Mouse (Mus musculus) gonadal fat pad, adult 2 months (tissue): ENCODE results near the gene Cracr2a. TPM values are rescaled to one million over a fixed set of nuclear protein-coding genes. Genes with fewer than 3 reads are reported as not detected.
"Not testable (repeated sequence)": the region's sequence is repeated elsewhere in the genome, so short reads cannot be mapped to it uniquely, and the experiment has no call there.

Experiments
- DNase-seq: peaks from one replicate; pipeline ENCODE4 v3.0.0-alpha.2; 2012; ENCODE audit warnings: low read depth
- polyA plus RNA-seq: library from polyadenylated mRNA; depleted of rRNA; stranded (reverse); fragments of >200 nt; gene quantifications from 2 replicates; pipeline ENCODE4 v1.2.3, GENCODE M21; 2012; rRNA removed

Gene Cracr2a
- 0.49 and 0.70 TPM in 2 replicates for polyA plus RNA-seq

DNA sequence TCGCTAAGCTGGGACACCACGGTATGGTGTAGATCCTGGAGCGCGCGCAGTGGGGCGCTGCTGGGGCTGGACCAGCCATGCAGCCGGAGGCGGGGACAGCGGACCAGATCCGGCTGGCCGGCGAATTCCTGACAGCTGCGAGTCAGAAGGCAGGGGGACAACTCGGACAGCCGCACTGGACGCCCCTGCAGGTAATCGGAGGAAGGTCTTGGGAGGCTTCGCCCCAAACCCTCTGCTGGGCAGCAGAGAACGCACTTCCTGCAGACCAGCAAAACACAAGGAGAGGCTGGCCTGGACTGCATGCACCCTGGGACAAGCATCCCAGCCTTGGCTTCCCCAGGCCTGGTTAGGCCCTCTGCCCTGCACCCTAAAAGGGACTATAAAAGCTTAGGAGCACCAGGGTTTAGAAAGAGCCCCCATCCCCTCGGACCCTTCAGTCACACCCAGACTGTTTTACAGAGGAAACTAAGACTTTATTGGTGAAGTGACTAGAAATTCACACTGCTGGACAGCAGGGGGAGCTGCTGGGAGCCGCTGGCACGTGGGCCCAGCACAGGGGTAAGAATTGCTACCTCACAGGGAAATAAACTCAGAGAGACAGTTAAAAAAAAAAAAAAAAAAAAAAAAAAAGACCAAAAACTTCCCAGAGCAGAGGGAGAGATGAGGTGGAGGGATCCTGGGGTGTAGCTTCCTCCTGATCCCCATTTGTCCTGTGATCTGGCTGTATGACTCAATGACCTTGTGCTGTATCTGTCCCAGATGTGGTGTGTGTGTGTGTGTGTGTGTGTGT lies at the start of gene Cracr2a:
Gene Cracr2a (plus strand): TSS at position 108 of the 790 bp plus-strand sequence.
- DNase-seq = no peak

DNA sequence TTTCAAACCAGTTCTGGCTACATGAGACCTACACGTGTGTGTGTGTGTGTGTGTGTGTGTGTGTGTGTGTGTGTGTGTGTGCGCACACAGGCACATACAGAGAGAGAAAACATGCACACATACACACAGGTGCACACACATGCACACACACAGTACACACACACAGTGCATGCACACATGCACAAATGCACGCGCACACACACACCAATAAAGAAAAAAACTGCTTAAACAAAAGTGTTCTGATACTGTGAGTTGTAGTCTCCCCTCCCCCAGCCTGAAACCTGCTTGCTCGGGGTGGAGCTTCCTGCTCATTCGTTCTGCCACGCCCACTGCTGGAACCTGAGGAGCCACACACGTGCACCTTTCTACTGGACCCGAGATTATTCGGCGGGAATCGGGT lies 47.4 kb upstream of the Cracr2a start:
- not testable (repeated sequence) for DNase-seq

DNA sequence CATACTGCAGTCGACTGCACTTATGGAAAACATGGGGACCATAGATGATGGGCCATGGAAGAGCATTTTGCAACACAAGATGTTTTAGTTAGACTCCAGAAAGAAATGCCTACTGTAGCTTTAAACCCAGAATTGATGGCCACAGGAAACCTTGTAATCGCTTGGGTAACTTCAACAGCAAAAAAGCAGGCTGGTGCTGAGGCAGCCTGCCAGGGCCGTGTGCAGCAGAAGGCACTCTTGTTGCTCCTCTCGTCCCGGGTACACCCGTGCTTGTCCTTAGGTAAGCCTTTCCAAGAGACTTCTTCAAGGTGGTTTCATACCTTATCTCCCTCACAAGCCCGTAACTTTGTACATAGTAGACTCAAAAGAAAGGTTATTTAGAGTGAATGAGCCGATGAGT lies 40.0 kb upstream of the Cracr2a start:
- DNase-seq = no peak

DNA sequence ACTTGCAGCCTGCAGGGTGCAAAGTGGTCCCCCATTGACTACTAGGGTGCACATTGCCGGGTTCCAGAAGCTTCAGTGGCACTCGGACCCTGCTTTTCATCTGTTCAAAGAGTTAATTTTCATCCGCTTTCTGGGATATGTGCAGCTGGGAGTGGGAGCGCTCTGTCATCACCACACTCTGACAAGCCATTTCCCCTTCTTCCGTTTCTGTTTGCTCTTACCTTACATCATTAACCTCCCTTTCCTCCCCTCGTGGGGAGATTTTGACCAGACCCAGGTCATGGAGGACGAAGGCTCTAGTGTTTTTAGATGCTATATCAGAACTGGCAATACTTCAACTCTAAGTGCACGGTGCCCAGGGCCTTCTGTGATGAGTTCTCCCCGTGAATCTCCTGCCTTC lies 38.8 kb upstream of the Cracr2a start:
- no peak for DNase-seq

DNA sequence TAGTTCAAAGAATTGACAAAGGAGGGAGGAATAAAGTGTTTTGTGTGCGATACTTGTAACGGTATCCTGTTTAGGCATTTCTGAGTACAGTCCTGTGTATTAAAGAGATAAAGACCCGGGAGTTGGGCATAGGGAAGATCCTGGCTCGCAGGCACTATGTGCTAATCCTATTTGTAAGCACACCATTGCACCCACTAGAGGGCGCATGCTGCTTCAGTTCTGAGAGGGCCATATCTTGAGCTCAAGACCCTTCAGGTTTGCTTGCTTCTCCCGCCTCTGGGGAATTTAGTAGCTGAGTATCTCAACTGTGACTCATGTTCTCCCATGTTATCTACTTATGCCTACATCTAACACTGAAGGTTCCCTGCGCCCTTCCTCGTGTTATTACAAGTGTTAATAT lies 36.7 kb upstream of the Cracr2a start:
- DNase-seq = no peak

DNA sequence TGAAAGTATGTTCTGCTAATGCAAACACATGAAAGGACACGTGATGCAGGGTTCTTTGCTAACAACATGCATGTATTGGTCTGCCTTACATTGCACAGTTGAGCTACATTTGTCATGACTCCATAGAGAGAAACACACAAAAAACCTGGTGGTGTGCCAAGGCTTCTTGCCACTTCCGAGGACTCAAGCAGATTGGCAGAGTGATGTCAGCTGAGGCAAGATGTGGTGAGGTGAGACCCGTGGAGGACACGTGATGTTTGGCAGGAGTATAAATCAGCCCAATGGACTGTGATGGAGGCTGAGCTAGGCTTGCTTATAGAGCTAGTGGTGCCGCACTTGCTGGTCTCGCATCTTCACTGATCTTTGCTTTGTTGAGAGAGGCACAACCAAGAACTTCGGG lies 32.5 kb upstream of the Cracr2a start:
- DNase-seq = no peak

DNA sequence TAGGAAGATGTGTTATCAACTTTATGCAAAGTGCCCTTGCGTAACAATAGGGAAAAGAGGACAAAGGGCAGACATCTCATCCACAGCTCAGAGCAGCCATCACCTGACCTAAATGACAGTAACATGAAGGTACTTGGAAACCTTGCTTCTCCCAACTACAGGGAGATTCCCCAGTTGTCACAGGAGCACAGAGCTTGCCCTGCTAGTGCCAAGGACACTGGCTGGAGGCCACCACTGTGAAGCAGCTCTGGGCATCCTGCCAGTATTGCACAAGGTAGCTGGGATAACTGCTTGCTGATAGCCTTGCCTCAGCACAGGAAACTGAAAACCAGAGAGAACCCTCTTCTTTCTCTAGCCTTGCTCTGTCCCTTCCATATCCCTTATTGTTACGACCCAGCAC lies 31.7 kb upstream of the Cracr2a start:
- DNase-seq = peak; percentile 84

DNA sequence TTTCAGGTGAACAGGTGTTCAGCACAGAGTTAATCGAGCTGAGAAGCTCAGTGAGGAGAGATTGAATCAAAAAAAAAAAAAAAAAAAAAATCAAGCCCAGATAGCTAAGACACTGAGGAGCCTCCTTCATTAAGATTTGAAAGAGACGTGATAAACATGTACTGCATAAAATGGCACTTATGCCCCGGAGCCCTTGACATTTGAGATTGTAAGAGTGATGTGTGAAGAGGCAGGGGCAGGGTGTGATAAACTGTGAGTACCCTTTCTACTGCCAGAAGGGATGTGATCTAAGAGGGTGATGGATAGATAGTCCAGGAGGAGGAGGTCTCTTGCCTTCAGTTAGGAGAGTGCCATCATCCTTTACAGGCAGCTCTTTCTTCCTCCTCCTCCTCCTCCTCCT lies 30.9 kb upstream of the Cracr2a start:
- DNase-seq = no peak

DNA sequence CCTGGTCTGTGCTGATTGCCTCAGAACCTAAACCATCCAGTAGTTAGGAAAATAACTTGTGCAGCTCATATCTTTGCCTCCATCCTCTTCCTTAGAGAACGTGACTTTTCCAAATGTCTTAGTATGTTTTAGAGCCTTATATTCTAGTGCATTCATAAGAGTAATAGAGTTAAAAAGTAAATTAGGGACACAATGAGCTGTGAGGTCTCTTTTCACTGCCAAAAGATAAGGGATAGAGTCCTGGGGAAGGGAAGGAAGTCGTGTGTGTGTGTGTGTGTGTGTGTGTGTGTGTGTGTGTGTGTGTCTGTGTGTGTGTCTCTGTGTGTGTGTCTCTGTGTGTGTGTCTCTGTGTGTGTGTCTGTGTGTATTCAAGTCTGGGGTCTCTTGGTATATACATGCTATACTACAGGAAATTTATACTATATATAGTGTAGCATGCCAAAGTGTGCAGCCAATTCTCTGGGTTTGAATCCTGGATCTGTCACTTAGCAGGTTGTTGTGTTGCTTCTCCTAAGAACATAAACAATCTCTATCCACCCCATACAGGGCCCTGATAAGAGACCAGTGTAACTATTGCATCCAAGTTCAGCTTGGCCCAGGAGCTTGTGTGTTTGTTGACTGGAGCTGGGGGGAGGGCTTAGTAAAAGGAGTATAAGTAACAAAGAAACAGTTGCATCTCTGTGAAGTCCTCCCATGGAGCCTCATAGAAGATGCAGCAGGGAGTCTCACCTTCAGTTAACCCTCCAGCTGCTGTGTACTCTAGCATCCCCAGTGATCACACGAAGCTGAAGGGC lies 29.5 kb upstream of the Cracr2a start:
- no peak for DNase-seq

DNA sequence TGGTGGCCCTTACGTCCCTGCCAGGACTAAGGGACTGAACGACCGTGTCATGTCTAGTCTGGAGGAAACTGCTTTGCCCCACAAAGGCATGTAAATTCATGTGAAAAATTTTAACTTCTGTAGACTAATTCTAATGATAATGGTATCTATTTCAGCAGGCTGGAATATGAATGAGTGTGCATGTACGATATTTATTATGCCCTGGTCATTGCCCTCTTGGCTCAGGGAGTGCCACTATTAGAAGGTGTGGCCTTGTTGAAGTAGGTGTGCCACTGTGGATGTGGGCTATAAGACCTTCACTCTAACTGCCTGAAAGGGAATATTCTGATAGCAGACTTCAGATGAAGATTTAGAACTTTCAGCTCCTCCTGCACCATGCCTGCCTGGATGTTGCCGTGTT lies 28.8 kb upstream of the Cracr2a start:
- DNase-seq = no peak

DNA sequence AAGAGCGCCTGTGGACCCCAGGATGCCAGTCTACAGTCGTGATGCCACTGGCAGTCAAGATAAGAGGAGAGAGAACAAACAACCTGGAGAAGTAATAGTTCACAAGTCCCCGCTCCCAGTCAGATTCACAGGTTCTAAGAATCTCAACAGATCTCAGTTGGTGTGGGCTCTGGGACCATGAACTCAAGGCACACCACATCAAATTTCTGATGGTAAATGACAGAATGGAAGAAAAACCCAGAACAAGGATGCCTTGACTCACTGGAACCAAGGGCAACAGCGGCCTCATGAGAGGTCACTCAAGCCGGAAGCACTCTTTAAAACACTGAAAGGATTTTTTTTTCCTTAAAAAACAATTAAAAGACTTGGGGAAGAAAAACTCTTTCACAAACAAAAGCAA lies 27.4 kb upstream of the Cracr2a start:
- no peak for DNase-seq

DNA sequence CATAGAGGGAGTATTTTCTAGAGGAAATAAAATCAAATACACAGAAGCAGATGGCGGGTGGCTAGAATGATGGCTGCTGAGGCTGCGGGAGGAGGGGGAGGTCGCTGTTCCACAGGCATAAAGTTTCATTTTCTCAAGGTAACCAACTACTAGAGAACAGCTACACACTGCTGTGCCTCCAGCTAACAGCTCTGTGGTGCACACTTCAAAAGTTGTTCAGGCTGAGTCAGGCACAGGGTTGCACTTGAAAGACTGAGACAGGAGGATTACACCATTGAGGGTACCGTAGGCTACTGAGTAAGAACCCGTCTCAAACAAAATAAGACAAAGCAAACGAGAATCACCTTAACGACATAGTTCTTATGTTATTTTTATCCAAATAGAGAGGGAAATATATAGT lies 24.1 kb upstream of the Cracr2a start:
- no peak for DNase-seq

DNA sequence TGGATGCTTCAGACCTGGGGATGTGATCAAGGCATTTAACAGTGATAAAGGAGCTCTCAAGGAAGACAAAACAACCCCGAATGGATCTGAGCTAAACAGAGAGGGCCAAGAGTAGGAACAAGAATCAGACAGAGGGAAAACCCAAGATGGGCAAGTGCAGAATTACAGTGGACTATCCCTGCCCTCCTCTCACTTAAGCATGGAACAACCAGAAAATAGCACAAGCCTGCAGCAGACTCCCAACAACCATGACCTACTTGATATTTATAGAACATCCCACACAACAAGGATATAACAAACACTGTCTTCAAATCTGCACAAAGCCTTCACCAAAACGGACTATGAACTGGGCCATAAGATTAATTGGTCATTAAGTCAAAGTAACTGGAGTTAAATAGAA lies 23.0 kb upstream of the Cracr2a start:
- DNase-seq = no peak

DNA sequence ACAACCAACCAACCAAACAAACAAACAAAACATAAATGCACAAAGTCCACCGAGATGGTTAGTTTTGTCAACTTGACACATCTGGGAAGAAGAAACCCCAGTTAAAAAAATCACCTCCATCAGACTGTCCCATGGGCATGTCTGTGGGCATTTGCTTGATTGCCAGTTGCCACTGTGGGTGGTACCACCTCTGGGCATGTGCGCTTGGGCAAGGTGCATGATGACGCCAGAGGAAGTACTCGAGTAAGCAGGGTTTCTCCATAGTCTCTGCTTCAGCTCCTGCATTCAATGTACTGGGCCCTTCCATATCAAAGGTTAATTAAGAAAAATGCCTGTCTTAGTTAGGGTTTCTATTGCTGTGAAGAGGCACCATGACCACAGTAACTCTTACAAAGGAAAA lies 21.9 kb upstream of the Cracr2a start:
- DNase-seq = no peak

DNA sequence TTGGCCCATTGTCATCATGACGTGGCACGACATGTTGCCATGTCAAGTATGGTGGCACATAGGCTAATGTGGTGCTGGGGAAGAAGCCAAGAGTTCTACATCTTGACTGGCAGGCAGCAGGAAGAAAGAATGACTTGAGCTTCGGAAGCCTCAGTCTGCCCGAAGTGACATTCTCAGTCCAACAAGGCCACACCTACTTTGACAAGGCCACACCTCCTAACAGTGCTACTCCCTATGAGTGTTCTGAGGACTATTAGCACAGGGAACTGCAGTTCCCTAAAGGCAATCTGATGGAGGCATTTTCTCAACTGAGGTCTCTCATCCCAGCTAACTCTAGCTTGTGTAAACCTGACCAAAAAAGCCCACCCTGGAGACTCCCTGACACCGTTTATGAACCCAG lies 21.5 kb upstream of the Cracr2a start:
- no peak for DNase-seq

DNA sequence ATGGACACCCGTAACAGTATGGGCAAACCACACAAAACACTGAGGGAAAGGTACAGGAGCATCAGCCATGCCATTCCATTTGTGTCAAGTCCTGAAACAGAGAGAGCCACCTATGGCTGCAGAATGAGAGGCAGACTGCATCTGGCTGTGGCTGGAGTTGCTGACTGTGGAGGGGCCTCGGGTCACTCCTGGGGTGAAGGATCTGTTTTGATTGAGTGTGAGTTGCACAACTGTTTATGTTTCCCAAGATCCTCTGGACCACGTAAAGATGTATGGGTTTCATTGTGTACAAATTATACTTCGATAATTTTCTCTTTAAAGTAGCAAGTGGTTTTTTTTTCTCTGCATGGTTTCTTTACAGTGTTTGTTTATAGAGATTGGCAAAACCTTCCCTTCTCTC lies 20.6 kb upstream of the Cracr2a start:
- DNase-seq = no peak

DNA sequence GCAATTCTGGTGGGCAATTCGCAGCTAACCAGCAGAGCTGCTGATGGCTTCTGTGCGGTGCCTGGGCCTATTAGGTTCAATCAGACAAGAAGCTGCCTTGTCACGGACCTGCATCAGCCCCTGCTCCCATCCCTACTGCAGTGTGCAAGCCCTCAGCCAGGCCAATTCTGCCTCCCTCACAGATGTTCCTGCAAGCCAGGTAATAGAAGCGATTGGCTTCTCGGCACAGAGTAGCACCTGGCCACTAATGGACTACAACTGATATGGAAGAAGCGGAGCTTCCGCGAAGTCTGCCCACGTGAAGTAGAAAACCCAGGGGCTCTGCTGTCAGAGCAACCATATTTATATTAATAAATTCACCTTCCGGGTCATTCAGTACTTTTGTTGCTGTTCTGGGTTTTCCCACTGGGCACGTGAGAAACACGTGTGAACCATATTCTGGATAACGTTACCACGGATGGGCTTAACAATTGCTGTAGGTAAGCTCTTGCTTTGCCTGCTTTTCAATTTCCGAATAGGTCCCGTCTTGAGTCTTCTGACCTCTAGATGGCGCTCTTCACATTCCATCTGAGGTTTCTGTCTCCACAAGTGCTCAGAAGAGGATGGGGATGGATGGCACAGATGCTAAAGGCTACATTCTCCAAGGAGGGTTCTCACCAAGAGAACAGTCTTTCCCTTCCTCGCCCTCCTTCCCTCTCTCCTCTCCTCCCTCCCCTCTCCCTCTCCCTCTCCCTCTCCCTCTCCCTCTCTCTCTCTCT lies 19.3 kb upstream of the Cracr2a start:
- DNase-seq = no peak

DNA sequence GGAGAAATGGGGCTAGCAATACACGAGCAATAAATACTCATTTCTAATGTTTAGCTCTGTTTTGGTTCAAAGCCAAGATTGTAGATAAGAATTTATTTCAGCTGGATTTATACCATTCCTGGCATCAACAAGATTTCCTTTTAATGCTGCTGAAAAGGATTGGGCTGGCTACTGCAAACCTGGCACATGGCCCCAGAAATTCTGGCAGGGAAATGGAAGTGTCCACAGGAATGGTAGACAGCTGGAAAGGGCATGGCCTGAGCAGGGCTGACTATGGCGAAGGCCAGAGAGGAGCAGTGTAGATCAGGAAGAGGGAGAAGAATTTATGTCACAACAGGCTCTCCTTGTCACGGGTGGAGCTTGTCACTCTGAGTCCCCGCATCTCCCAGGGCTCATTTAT lies 14.5 kb upstream of the Cracr2a start:
- no peak for DNase-seq

DNA sequence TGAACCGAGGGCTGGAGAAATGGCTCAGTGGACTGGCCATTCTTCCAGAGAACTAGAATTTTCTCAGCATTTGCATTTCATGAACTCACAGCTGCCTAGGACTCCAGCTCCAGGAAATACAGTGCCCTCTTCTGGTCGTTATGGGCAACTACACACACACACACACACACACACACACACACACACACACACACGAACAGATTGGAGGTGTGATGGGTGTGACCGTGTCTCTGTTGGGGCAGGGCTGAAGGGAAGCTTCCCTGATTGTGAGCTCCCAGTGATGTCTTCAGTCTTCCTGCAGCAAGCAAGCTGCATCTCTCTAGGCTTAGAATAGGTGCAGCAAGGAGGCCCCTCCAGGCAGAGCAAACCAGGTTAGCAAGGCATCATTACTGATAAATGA lies 8.2 kb upstream of the Cracr2a start:
- no peak for DNase-seq

DNA sequence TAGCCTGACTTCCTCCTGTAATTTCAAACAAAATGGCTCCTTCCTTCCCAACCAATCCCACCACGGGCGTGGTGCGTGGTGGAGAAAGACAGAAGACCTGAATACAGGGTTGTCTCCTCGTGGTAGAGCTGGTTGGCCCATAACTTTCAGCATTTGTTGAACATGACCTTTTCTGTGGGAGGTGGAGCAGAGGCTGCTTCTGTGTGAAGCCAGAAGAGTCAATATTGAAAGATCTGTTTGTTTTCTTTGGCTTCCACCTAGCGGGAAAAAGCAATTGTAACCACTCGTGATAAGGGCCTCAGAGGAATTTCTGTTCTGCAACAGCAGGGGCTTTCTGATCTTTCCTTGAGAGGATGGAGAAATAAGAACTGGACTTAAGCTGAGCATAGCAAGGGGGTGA lies 5.6 kb upstream of the Cracr2a start:
- DNase-seq = no peak

DNA sequence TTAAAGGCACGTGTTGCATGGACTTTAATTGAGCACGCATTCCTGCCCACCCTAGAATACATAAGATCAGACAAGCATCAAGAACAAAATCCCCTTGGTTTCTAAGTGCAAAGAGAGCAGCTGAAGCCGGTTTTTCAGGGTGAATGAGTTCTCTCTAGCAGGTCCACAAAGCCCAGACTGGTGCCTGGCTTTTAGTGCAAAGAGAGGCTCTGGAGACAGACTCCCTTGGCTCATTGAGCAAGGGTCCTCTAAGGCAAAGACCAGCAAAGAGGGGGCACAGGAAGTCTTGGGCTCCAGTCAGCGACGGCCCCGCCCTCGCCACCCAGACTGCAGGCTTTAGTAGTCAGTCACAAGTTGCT lies 287 bp upstream of the Cracr2a start:
- DNase-seq = no peak

DNA sequence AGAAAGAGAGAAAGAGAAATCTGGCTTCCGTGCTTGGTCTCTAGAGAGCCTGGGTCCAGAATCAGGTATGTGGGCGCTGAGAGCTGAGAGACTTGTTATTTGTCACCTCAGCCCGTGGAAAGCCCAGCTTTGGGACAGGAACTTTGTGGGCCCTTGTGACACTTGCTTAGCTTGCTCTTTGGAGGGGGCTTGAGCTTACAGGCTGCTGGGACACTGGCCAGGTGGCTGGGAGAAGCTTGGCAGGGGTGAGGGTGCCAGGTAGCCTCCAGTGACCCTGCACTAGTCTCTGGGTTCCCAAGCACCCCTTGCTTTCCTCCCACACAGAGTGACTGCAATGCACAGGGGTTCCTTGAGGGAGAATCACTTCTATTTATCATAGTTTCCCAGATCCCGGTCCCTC lies 2.4 kb downstream of the Cracr2a start:
- no peak for DNase-seq
